Mouse (Mus musculus) midbrain, embryonic 12.5 days (tissue): ENCODE results near the gene Sectm1a. TPM values are rescaled to one million over a fixed set of nuclear protein-coding genes. Genes with fewer than 3 reads are reported as not detected.
A peak's percentile ranks its signal among the peaks of the same experiment; 100 is the strongest.

Experiments
- ATAC-seq: fragments of 200-750 bp; cut with Nextera tagmentation; 2 replicates; pipeline ENCODE4 v1.8.0; 2017; ENCODE audit warnings: low read depth, moderate TSS enrichment, moderate library complexity; ENCODE audit not compliant: low FRiP score
- H3K27ac ChIP-seq: fragments of 300-500 bp; sonication (generic); replicated peaks from 2 replicates; pipeline ENCODE4 v1.5.1; 2016; ENCODE audit warnings: mild to moderate bottlenecking
- H3K27me3 ChIP-seq: fragments of 300-500 bp; sonication (generic); 2 replicates; pipeline ENCODE4 v1.6.1; 2016; ENCODE audit warnings: mild to moderate bottlenecking
- H3K36me3 ChIP-seq: fragments of 300-500 bp; sonication (generic); 2 replicates; pipeline ENCODE4 v1.6.1; 2016
- H3K4me1 ChIP-seq: fragments of 300-500 bp; sonication (generic); 2 replicates; pipeline ENCODE4 v1.6.1; 2016
- H3K4me2 ChIP-seq: fragments of 300-500 bp; sonication (generic); replicated peaks from 2 replicates; pipeline ENCODE4 v1.6.1; 2016; ENCODE audit warnings: mild to moderate bottlenecking, moderate library complexity
- H3K4me3 ChIP-seq: fragments of 300-500 bp; sonication (generic); 2 replicates; pipeline ENCODE4 v1.5.1; 2016; ENCODE audit warnings: mild to moderate bottlenecking
- H3K9ac ChIP-seq: fragments of 300-500 bp; sonication (generic); replicated peaks from 2 replicates; pipeline ENCODE4 v1.6.1; 2016; ENCODE audit warnings: mild to moderate bottlenecking, moderate library complexity
- H3K9me3 ChIP-seq: fragments of 300-500 bp; sonication (generic); 2 replicates; pipeline ENCODE4 v1.6.1; 2016; ENCODE audit warnings: mild to moderate bottlenecking
- WGBS: fragments of 180-500 bp; shearing (Covaris S2); methylation state at CpG from one replicate; pipeline ENCODE4 v1.1.7; 2016; 5-methylcytosine and 5-hydroxymethylcytosine counted together
- polyA plus RNA-seq: library from polyadenylated mRNA; unstranded; fragments of >200 nt; fragmentation: Nextera tagmentation; extraction: Ambion mirVana; gene quantifications from 2 replicates; pipeline ENCODE4 v1.2.1, GENCODE M21; 2016

Gene Sectm1a
- polyA plus RNA-seq, 1 experiment from 2014 or later = not detected

DNA sequence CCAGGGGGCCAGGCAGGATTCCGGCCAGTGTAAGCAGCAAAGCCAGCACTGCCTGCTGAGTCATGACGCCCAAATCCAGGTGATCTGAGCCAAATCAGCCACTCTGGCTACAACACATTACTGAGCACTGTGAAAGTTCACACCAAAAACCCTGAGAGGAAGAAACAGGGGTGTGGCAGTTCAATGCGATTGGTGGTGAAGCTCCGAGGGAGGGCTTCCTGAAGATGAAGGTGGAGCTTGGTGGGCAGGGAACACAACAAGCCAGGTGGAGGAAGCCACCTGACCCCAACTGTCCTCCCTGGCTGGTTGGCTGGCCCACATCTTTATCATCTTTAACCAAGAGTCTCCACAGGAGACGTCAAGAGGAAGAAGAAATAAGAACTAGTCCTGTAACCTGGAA, 41.7 kb downstream of the Sectm1a start, which contains the start of gene Cd7:
Gene Cd7 (minus strand): TSS at position 117 of the 400 bp plus-strand sequence.
- H3K4me1 ChIP-seq = no peaks in the 10 kb centered on the region
- 83% methylated on average over 5 of the region's 5 CpGs for WGBS
- no peaks in the 10 kb centered on the region for H3K27me3 ChIP-seq
- ATAC-seq = no peak
- H3K36me3 ChIP-seq = no peaks in the 10 kb centered on the region
- H3K4me2 ChIP-seq = no peak within 1 kb of the TSS
- H3K9ac ChIP-seq = no peak within 1 kb of the TSS
- H3K4me3 ChIP-seq = no peak within 1 kb of the TSS
- H3K9me3 ChIP-seq = no peaks in the 10 kb centered on the region
- no peak within 1 kb of the TSS for H3K27ac ChIP-seq

DNA sequence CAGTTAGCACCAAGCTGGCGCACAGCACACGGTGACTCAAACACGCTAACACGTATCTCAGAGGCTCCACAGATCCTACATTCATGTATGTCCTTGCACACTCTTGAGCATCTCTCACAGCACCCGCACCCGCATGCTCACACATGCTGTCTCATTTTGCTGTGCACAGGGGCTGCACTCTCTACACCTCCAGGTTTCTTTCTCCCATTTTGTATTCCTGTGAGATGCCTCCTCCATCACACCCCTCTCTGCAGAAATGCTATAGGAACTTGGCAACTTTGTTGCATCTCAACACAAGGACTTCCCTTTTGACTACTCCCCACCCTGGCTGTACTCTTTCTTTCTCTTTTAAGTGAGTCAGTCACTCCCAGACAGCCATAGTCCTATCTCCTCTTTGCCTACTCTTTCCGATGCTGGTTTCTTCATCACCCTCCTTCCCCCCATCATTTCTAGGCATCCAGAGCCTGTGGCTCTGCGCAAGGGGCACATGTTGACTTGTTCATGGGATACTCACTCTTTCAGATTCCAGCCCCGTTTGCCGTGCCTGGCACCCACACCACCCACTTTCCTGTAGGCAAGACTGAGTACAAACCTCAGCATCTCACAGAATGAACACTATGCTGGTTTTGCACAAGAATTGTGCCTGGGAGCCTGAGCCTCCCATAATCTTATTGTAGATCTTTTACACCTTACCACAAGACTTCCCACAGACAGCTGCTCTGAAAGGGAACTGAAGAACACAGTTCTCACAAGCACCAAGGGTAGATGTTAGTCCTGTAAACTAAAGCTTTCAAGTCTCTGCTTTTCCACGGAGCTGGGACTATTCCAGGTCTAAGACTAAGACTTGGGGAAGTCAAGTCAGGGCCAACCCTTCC, 42.4 kb downstream of the Sectm1a start:
- Histone ChIP-seq H3K4me1 (no peaks in the 10 kb centered on the region), H3K27ac (no peak overlapping the region), H3K4me3 (no peak overlapping the region), H3K36me3 (no peaks in the 10 kb centered on the region), H3K27me3 (no peaks in the 10 kb centered on the region), H3K4me2 (no peak overlapping the region), H3K9ac (no peak overlapping the region), H3K9me3 (no peaks in the 10 kb centered on the region)
- 93% methylated on average over 11 of the region's 11 CpGs for WGBS
- ATAC-seq = no peak

DNA sequence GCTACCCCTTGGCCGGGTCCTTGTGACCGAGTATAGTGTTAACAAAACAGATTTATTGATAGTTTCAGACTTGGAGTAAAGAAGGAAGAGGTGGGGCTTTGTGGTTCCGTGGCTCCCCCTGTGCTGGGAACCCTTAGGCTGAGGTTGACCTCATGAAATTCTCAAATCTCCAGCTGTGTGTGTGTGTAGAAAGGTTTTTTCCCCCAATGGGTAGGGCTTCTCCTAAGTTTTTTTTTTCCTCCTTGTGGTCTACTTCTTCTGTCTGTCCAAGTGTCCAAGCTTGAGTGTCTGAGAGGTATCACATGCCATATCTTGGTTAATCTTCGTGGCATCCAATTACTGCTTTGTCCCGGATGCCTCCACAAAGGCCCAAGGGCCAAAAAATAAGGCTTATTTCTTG, 47.9 kb downstream of the Sectm1a start:
- H3K9ac ChIP-seq = no peak overlapping the region
- no peak for ATAC-seq
- H3K27ac ChIP-seq = no peak overlapping the region

DNA sequence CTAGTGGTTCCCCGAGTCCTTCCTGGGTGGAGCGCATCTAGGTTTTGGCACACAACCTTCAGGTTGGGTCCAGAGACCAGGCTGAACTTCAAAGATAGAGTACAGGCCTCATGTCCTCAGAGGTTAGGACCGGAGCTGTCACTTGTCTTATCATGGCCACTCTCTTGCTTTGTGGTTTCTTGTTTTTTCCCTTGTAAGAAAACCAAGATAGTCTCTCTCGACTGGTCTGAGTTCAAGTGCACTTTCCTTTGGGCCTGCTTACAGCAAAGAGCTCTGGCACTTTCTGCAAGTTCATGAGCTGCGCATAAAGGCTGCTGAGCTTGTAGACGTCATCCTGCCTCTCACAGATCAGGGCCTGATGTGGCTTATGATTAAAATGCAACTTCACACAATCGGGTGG, 53.8 kb downstream of the Sectm1a start:
- H3K27ac ChIP-seq = no peak overlapping the region
- H3K36me3 ChIP-seq = no peaks in the 10 kb centered on the region
- WGBS = 91% methylated on average over 7 of the region's 7 CpGs
- H3K9ac ChIP-seq = no peak overlapping the region
- no peaks in the 10 kb centered on the region for H3K4me1 ChIP-seq
- H3K27me3 ChIP-seq = 0 out of 2 replicates have a peak, but pooled peaks cover 3% of the 10 kb centered on the region
- no peak overlapping the region for H3K4me3 ChIP-seq
- ATAC-seq = no peak
- H3K9me3 ChIP-seq = no peaks in the 10 kb centered on the region
- H3K4me2 ChIP-seq = no peak overlapping the region

More for the DNA sequence above, 47.9 kb downstream of the Sectm1a start:
- Histone ChIP-seq H3K27me3 (0 out of 2 replicates have a peak, but pooled peaks cover 3% of the 10 kb centered on the region), H3K9me3 (no peaks in the 10 kb centered on the region), H3K36me3 (no peaks in the 10 kb centered on the region), H3K4me1 (no peaks in the 10 kb centered on the region), H3K4me2 (no peak overlapping the region), H3K4me3 (no peak overlapping the region)
- WGBS = 86% methylated on average over 5 of the region's 5 CpGs

DNA sequence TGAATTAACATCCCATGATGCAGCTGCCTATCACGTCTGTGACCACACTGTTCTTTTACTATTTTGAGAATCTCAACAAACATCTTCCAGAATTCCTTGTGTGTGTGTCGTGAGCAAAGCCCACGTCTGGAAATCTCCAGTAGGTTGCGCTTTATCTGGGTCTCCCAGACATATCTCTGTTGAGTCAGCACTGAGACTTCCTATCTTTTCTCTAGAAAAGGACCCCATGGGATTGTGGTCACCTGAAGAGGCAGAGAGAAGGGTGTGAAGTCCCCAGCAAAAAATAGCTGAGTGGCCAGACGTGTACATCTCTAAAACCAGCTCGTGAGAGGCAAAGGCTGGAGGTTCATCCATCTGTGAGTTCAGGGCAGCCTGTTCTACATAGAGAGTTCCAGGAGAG, 56.9 kb downstream of the Sectm1a start:
- H3K36me3 ChIP-seq = no peaks in the 10 kb centered on the region
- no peaks in the 10 kb centered on the region for H3K4me1 ChIP-seq
- no peak overlapping the region for H3K4me2 ChIP-seq
- H3K27ac ChIP-seq = no peak overlapping the region
- no peak for ATAC-seq
- H3K9ac ChIP-seq = no peak overlapping the region
- no peak overlapping the region for H3K4me3 ChIP-seq
- no peaks in the 10 kb centered on the region for H3K9me3 ChIP-seq
- H3K27me3 ChIP-seq = 0 out of 2 replicates have a peak, but pooled peaks cover 3% of the 10 kb centered on the region
- WGBS = 75% methylated on average over 6 of the region's 6 CpGs

DNA sequence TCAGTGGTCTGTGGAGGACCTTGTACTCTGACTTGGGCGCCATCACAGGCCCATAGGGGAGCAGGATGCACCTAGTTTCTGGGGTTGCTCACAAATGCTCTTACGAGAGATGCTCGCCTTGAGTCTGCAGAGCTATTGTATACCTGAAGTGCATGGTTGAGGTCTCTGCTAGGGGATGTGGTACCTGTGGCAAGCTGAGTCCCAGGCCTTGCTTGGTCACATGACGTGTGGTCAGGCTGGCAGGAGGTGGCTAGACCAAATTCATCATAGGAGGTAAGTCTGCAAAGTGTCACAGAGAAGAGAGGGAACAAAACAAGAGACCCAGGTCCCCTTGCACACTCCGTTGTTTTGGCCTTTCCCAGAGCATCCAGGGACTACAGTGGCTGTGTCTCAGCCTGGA, 61.5 kb downstream of the Sectm1a start:
- no peak for ATAC-seq
- no peak overlapping the region for H3K4me2 ChIP-seq
- no peaks in the 10 kb centered on the region for H3K36me3 ChIP-seq
- no peak overlapping the region for H3K27ac ChIP-seq
- no peak overlapping the region for H3K9ac ChIP-seq
- no peaks in the 10 kb centered on the region for H3K9me3 ChIP-seq
- no peaks in the 10 kb centered on the region; the same call in 1 of the 2 replicates for H3K27me3 ChIP-seq
- no peaks in the 10 kb centered on the region for H3K4me1 ChIP-seq
- no peak overlapping the region for H3K4me3 ChIP-seq
- WGBS = 82% methylated on average over 5 of the region's 5 CpGs

DNA sequence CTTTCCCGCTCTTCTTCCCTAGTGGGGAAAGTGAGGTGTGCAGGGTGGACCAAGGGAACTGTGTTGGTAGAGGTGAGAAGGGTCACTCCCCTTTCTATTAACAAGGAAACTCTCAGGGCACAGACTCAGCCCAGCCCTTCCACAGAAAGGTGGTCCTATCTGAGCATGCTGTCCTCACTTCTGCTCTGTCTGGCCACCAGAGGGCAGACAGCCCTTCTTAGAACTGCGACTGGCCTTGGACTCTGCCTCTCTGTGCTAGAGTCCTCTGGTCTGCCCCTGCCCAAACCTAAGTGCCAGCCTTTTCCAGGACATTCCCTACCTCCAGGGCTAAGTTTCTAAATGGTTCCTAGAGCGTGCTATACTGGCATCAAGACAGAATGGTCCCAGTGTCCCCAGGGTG, 63.3 kb downstream of the Sectm1a start:
- Histone ChIP-seq H3K36me3 (no peaks in the 10 kb centered on the region), H3K9me3 (no peaks in the 10 kb centered on the region), H3K9ac (no peak overlapping the region), H3K27ac (no peak overlapping the region), H3K4me1 (no peaks in the 10 kb centered on the region), H3K4me3 (no peak overlapping the region), H3K27me3 (peaks cover 4% of the 10 kb centered on the region; the same call in 1 of the 2 replicates), H3K4me2 (no peak overlapping the region)
- WGBS = 44% methylated on average over 3 of the region's 3 CpGs
- peak; percentile 41; the same call in 1 of the 2 replicates for ATAC-seq

Other genes starting within 250 kb of the Sectm1a start
- 5.9 and 6.3 TPM in 2 replicates for gene Ccdc57, start 148.3 kb downstream of the Sectm1a start, polyA plus RNA-seq
- gene Slc16a3, start 132.7 kb downstream of the Sectm1a start, polyA plus RNA-seq = 27.1 and 29.4 TPM in 2 replicates
- 167 and 170 TPM in 2 replicates for gene Csnk1d, start 89.9 kb downstream of the Sectm1a start, polyA plus RNA-seq
- not detected in 2 replicates for gene Cd7, start 41.8 kb downstream of the Sectm1a start, polyA plus RNA-seq
- gene Sectm1b, start 17.7 kb downstream of the Sectm1a start, polyA plus RNA-seq = not detected in 2 replicates
- not detected in 2 replicates for gene Tex19.2, start 37.5 kb upstream of the Sectm1a start, polyA plus RNA-seq
- not detected in 2 replicates for gene Tex19.1, start 64.9 kb upstream of the Sectm1a start, polyA plus RNA-seq
- gene Uts2r, start 79.1 kb upstream of the Sectm1a start, polyA plus RNA-seq = 0.10 TPM in 1 of 2 replicates, not detected in the other
- 11.6 and 11.9 TPM in 2 replicates for gene Hexdc, start 123.2 kb upstream of the Sectm1a start, polyA plus RNA-seq
- 17.3 and 18.5 TPM in 2 replicates for gene Ogfod3, start 123.5 kb upstream of the Sectm1a start, polyA plus RNA-seq
- 38.8 and 41.1 TPM in 2 replicates for gene Cybc1, start 148.1 kb upstream of the Sectm1a start, polyA plus RNA-seq
- gene Narf, start 156.0 kb upstream of the Sectm1a start, polyA plus RNA-seq = 78.7 and 84.5 TPM in 2 replicates
- gene Foxk2, start 178.8 kb upstream of the Sectm1a start, polyA plus RNA-seq = 11.2 and 11.7 TPM in 2 replicates